Mouse (Mus musculus): ENCODE measurements around the gene Brd4. TPM values are rescaled to one million over a fixed set of nuclear protein-coding genes. Genes with fewer than 3 reads are reported as not detected.

Brd4 gene
- 74.6 and 79.3 TPM in 2 replicates for polyA plus RNA-seq (2012; rRNA removed)

GRCm38 (mm10) chr17:32284262-32285137, at the start of gene Brd4:
Brd4 (minus strand) TSS chr17:32284722.

GRCm38 (mm10) chr17:32320597-32321389, 36.3 kb upstream of the Brd4 start, which contains the start of gene Akap8:
Akap8 (minus strand) TSS chr17:32321238.

GRCm38 (mm10) chr17:32188863-32189636, 95.5 kb downstream of the Brd4 start, which contains the start of gene Ephx3:
Ephx3 (minus strand) TSS chr17:32189549.

GRCm38 (mm10) chr17:32166687-32167086, 117.8 kb downstream of the Brd4 start, which contains the start of gene Notch3:
Notch3 (minus strand) TSS chr17:32166852.

Other genes starting within 250 kb of the Brd4 start
- gene Rrp1b, start 248.6 kb downstream of the Brd4 start, polyA plus RNA-seq (2012; rRNA removed), result 39.1 and 47.7 TPM in 2 replicates
- gene Hsf2bp, start 248.4 kb downstream of the Brd4 start, polyA plus RNA-seq (2012; rRNA removed), result 0.28 and 0.48 TPM in 2 replicates
- 61.2 and 68.9 TPM in 2 replicates for gene Notch3, start 117.9 kb downstream of the Brd4 start, polyA plus RNA-seq (2012; rRNA removed)
- gene Ephx3, start 95.2 kb downstream of the Brd4 start, polyA plus RNA-seq (2012; rRNA removed), result 0.24 and 0.26 TPM in 2 replicates
- 144 and 172 TPM in 2 replicates for gene Akap8, start 36.5 kb upstream of the Brd4 start, polyA plus RNA-seq (2012; rRNA removed)
- 131 and 236 TPM in 2 replicates for gene Akap8l, start 65.9 kb upstream of the Brd4 start, polyA plus RNA-seq (2012; rRNA removed)
- 63.1 and 67.4 TPM in 2 replicates for gene Wiz, start 104.7 kb upstream of the Brd4 start, polyA plus RNA-seq (2012; rRNA removed)
- 0.81 and 0.97 TPM in 2 replicates for gene Rasal3, start 118.9 kb upstream of the Brd4 start, polyA plus RNA-seq (2012; rRNA removed)
- gene Pglyrp2, start 139.4 kb upstream of the Brd4 start, polyA plus RNA-seq (2012; rRNA removed), result 0.14 and 0.24 TPM in 2 replicates
- gene Cyp4f39, start 168.0 kb upstream of the Brd4 start, polyA plus RNA-seq (2012; rRNA removed), result 0.16 and 0.26 TPM in 2 replicates
- gene Cyp4f17, start 221.3 kb upstream of the Brd4 start, polyA plus RNA-seq (2012; rRNA removed), result 12.7 and 16.5 TPM in 2 replicates

Data from central nervous system, embryonic 11.5 days (tissue).